Mouse (Mus musculus): ENCODE results near the gene Pax4.
A peak's percentile ranks its signal among the peaks of the same experiment; 100 is the strongest.

GRCm38 (mm10) chr6:28398726-28399125 is 50.4 kb downstream of the Pax4 start:
- TF ChIP-seq CTCF (IDR thresholded peaks at IDR 0.05; ENCODE audit: low read depth, low read length) = peak; percentile 29
- no peak for TF ChIP-seq EP300 (IDR thresholded peaks at IDR 0.05; ENCODE audit: insufficient read depth, low read depth, low read length)
- TF ChIP-seq POLR2A (IDR thresholded peaks at IDR 0.05; ENCODE audit: insufficient read depth, low read length) = no peak

Measured in ES-Bruce4 (cell line).